Mouse (Mus musculus): ENCODE data around the gene Trarg1.

DNA sequence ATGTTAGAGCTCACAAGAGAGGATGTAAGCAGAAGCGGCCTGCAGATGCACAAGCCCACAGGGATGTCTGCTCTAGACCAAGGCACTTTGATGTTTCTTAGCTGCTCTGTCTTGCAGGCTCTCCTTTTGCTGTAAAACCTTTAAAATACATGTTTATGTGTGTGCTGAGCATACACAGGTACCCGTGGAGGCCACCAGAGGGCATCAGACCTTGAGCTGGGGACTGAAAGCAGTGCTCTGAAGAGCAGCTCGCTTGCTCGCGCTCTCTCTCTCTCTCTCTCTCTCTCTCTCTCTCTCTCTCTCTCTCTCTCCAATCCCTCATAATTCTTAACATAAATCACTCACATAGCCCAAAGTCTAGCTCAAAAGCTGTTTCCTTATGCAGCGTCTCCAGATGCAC, 59.5 kb downstream of the Trarg1 start:
- no peak for TF ChIP-seq POLR2A (IDR thresholded peaks at IDR 0.05; ENCODE audit: low read depth, low read length)
- TF ChIP-seq CTCF (IDR thresholded peaks at IDR 0.05; ENCODE audit: extremely low read depth, insufficient read depth, insufficient read length, insufficient replicate concordance) = 0 out of 2 replicates have a peak, but pooled peaks have one; percentile 24

Data from spleen, adult 2 months (tissue).